Mouse (Mus musculus) embryonic facial prominence, embryonic 11.5 days (tissue): ENCODE measurements around the gene Apoh. TPM values are rescaled to one million over a fixed set of nuclear protein-coding genes. Genes with fewer than 3 reads are reported as not detected.
A peak's percentile ranks its signal among the peaks of the same experiment; 100 is the strongest.

Experiments
- ATAC-seq: fragments of 200-750 bp; cut with Nextera tagmentation; replicated peaks from 2 replicates; pipeline ENCODE4 v1.8.0; 2017; ENCODE audit warnings: low read depth; ENCODE audit not compliant: insufficient number of reproducible peaks, low FRiP score, low TSS enrichment
- DNase-seq: peaks from one replicate; pipeline ENCODE4 v3.0.0-alpha.2; 2015; ENCODE audit warnings: low spot score
- H3K27ac ChIP-seq: fragments of 300-500 bp; sonication (generic); replicated peaks from 2 replicates; pipeline ENCODE4 v1.5.1; 2014; ENCODE audit warnings: mild to moderate bottlenecking, low read depth, low read length, control low read depth
- H3K27me3 ChIP-seq: fragments of 300-500 bp; sonication (generic); 2 replicates; pipeline ENCODE4 v1.6.1; 2014; ENCODE audit warnings: mild to moderate bottlenecking, low read length, moderate library complexity, mixed read lengths; ENCODE audit not compliant: control insufficient read depth, insufficient read depth
- H3K36me3 ChIP-seq: fragments of 300-500 bp; sonication (generic); replicated peaks from 2 replicates; pipeline ENCODE4 v1.6.1; 2014; ENCODE audit warnings: low read depth, mild to moderate bottlenecking, low read length, moderate library complexity, mixed read lengths; ENCODE audit not compliant: control insufficient read depth, insufficient read depth
- H3K4me1 ChIP-seq: fragments of 300-500 bp; sonication (generic); 2 replicates; pipeline ENCODE4 v1.6.1; 2014; ENCODE audit warnings: low read length, mixed read lengths; ENCODE audit not compliant: control insufficient read depth, insufficient read depth
- H3K4me2 ChIP-seq: fragments of 300-500 bp; sonication (generic); 2 replicates; pipeline ENCODE4 v1.6.1; 2014; ENCODE audit warnings: low read depth, mild to moderate bottlenecking, control low read depth, low read length, moderate library complexity
- H3K4me3 ChIP-seq: fragments of 300-500 bp; sonication (generic); 2 replicates; pipeline ENCODE4 v1.5.1; 2014; ENCODE audit warnings: low read depth, low read length, control low read depth
- H3K9ac ChIP-seq: fragments of 300-500 bp; sonication (generic); replicated peaks from 2 replicates; pipeline ENCODE4 v1.6.1; 2014; ENCODE audit warnings: mild to moderate bottlenecking, control low read depth, low read length
- H3K9me3 ChIP-seq: fragments of 300-500 bp; sonication (generic); replicated peaks from 2 replicates; pipeline ENCODE4 v1.6.1; 2016; ENCODE audit warnings: mild to moderate bottlenecking, low read length, inconsistent platforms, mixed read lengths; ENCODE audit not compliant: control insufficient read depth
- WGBS: fragments of 180-500 bp; shearing (Covaris S2); extraction: QIAGEN DNeasy Blood & Tissue Kit; methylation state at CpG from one replicate; pipeline ENCODE4 v1.1.7; 2014; 5-methylcytosine and 5-hydroxymethylcytosine counted together
- polyA plus RNA-seq: library from polyadenylated mRNA; unstranded; fragments of >200 nt; fragmentation: Nextera tagmentation; extraction: Ambion mirVana; gene quantifications from 2 replicates; pipeline ENCODE4 v1.2.1, GENCODE M21; 2014

Apoh gene
- polyA plus RNA-seq, 1 experiment from 2014 or later, result 0.17 TPM

DNA sequence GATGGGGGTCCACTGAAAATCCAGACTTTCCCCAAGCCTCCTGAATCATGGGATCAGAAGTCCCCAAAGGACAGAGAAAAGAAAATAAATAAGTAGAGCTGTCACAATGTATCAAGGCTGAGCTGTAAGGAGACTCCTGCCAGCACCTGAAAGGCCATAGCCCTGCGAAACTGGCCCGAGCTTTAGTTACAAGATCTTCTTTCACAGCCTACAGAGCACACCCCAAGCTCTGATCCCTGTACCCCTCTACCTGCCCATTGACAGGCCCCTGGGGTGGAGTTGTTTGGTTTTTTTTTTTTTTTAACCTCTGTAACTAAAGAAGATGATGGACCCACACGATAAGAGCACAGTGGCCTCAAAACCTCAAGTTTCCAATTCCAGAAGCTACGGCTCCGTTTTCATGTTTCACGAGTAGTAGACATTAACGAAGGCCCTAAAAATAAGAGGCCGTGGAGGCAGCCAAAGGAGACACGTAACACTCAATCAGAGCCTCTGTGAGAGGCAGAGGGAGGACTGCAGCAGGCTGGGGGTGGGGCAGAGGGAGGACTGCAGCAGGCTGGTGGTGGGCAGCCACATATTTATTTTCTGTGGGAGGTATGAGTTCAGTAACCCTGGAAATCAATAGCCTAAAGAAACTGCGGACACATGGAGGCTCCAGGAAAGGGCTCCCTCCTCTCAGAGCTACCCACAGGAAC is 41.2 kb upstream of the Apoh start:
- DNase-seq (peak; percentile 27), ATAC-seq (no peak)
- Histone ChIP-seq H3K4me1 (no peaks in the 10 kb centered on the region), H3K4me2 (no peak overlapping the region), H3K27ac (no peak overlapping the region), H3K9me3 (no peaks in the 10 kb centered on the region), H3K27me3 (no peaks in the 10 kb centered on the region), H3K4me3 (no peak overlapping the region), H3K36me3 (no peaks in the 10 kb centered on the region), H3K9ac (no peak overlapping the region)
- 55% methylated on average over 10 of the region's 10 CpGs for WGBS

DNA sequence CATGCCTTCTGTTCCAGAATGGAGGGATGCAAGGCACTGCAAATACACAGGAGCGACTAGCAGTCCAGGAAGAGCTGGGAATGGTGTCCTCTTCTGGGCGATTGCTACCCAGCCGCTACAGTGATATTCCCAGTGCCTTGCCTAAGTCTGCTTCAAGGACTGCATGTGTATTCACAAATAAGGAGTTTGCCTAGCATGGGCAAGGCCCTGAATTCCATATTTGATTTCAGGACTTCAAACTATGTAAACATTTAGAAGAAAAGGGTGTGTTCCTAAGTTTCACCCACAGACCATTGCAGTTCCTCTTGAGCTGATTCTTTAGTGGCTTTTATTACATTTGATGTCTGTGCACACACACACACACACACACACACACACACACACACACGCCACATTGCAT is 39.4 kb upstream of the Apoh start:
- H3K9me3 ChIP-seq, result no peaks in the 10 kb centered on the region
- no peaks in the 10 kb centered on the region for H3K27me3 ChIP-seq
- WGBS, result 94% methylated on average over 4 of the region's 4 CpGs
- DNase-seq (no peak), ATAC-seq (no peak)
- H3K36me3 ChIP-seq, result no peaks in the 10 kb centered on the region
- H3K9ac ChIP-seq, result no peak overlapping the region
- H3K4me3 ChIP-seq, result no peak overlapping the region
- no peaks in the 10 kb centered on the region for H3K4me1 ChIP-seq
- H3K27ac ChIP-seq, result no peak overlapping the region
- H3K4me2 ChIP-seq, result no peak overlapping the region

DNA sequence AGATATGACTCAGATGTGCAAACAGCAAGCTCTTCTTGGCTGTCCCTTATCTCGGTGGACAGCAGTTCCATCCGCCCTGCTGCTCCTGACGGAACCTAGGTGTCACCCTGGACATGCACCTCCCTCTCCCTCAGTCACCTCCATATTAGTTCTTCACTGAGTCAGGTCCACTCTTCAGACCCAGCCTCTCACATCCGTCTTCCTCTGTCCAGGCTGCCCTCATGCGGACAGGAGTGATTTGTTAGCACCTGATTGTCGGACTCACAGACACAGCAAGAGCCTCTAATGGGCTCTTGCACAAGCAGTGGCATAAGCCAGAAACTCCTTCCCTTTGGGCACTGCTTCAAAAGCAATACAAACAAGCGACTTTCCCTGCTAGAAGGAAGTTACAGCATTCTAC is 35.9 kb upstream of the Apoh start:
- no peaks in the 10 kb centered on the region for H3K4me1 ChIP-seq
- no peak overlapping the region for H3K4me3 ChIP-seq
- no peak overlapping the region for H3K4me2 ChIP-seq
- H3K27me3 ChIP-seq, result no peaks in the 10 kb centered on the region
- ATAC-seq (no peak), DNase-seq (no peak)
- H3K9me3 ChIP-seq, result no peaks in the 10 kb centered on the region
- H3K36me3 ChIP-seq, result no peaks in the 10 kb centered on the region
- no peak overlapping the region for H3K27ac ChIP-seq
- 80% methylated on average over 7 of the region's 7 CpGs for WGBS
- H3K9ac ChIP-seq, result no peak overlapping the region

DNA sequence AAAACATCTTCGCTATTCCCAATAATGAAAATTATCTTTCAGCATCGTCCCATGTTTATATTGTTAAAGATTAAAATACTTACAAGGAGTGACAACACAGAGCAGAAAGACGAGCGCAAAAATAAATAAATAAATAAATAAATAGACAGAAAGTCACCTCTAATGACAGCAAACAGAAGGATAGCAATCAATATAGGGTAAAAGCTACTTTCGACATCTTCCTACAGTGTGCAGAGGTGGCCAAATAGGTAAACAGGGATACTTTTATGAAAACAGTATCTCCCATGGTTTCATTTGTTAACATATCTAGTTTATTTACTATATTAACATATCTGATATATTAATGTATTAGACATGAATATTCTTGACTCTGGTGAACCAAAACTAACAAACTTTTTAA is 34.9 kb upstream of the Apoh start:
- 93% methylated on average over 5 of the region's 5 CpGs for WGBS
- DNase-seq (no peak), ATAC-seq (no peak)
- H3K4me1 ChIP-seq, result no peaks in the 10 kb centered on the region
- H3K27me3 ChIP-seq, result no peaks in the 10 kb centered on the region
- no peak overlapping the region for H3K4me2 ChIP-seq
- H3K27ac ChIP-seq, result no peak overlapping the region
- no peaks in the 10 kb centered on the region for H3K9me3 ChIP-seq
- no peak overlapping the region for H3K4me3 ChIP-seq
- no peaks in the 10 kb centered on the region for H3K36me3 ChIP-seq
- H3K9ac ChIP-seq, result no peak overlapping the region

DNA sequence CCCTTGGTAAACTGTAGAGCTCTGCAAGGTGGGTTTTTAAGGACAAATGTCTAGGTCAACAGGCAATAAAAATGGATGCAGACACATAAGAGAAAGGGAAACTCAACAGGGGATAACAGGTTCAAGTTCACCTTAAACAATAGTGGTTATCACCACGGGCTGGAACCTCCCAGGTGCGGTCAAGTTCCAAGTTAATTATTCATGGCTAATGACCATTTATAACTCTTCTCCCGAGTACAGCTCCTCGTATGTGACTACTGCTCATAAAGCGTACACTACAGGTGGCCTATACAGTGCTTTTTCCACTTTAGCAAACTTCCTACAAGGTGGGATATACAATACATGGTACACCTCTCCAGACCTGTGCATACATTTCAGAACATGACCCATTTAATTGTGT is 33.4 kb upstream of the Apoh start:
- H3K9me3 ChIP-seq, result no peaks in the 10 kb centered on the region
- ATAC-seq (no peak), DNase-seq (no peak)
- H3K36me3 ChIP-seq, result no peaks in the 10 kb centered on the region
- no peak overlapping the region for H3K27ac ChIP-seq
- WGBS, result 90% methylated on average over 5 of the region's 5 CpGs
- no peaks in the 10 kb centered on the region for H3K27me3 ChIP-seq
- H3K9ac ChIP-seq, result no peak overlapping the region
- H3K4me2 ChIP-seq, result no peak overlapping the region
- H3K4me1 ChIP-seq, result no peaks in the 10 kb centered on the region
- no peak overlapping the region for H3K4me3 ChIP-seq

DNA sequence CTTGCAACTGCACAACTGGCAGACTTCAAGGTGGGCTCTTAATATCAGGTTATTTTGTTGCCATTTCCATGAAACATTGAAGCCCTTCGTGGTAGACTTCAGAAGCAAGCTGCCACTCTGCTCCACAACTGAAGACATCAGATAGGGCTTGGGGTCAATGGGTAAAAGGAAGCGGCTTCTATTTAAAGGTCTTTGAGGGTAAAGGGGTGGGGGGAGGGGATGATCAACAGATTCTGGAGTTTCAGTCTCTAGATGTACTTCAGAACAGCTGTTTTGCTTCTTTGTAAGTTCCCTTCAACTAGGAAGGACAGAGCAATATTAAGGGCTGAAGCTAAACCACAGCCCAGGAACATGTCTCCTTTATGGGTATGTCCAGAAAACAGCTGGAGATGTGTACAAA is 31.2 kb upstream of the Apoh start:
- DNase-seq, result no peak
- no peak for ATAC-seq
- Histone ChIP-seq H3K9ac (no peak overlapping the region), H3K27ac (no peak overlapping the region), H3K36me3 (no peaks in the 10 kb centered on the region), H3K27me3 (no peaks in the 10 kb centered on the region), H3K9me3 (no peaks in the 10 kb centered on the region), H3K4me3 (no peak overlapping the region), H3K4me2 (no peak overlapping the region), H3K4me1 (no peaks in the 10 kb centered on the region)
- 65% methylated on average over 2 of the region's 2 CpGs for WGBS

DNA sequence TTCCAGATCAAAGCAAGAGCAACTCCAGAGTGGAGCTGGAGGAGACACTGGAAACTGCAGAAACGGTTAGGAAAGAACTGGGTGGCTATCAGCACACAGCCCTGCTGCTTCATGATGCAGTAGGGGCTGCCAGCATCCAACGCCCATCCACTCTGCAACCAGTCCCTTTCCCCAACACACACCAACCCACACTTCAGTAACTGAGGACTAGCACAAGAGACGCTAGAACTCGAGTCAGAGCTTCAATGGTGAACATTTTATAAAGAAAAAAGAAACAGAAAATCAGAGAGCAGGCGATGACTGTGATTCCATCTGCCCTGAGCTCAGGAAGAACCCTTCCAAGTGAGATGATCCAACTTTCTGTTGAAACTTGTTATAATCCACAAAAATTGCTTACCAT is 30.6 kb upstream of the Apoh start:
- 80% methylated on average over 5 of the region's 5 CpGs for WGBS
- Histone ChIP-seq H3K9ac (no peak overlapping the region), H3K9me3 (no peaks in the 10 kb centered on the region), H3K4me1 (no peaks in the 10 kb centered on the region), H3K4me3 (no peak overlapping the region), H3K27ac (no peak overlapping the region), H3K27me3 (no peaks in the 10 kb centered on the region), H3K36me3 (no peaks in the 10 kb centered on the region), H3K4me2 (no peak overlapping the region)
- no peak for DNase-seq
- no peak for ATAC-seq

DNA sequence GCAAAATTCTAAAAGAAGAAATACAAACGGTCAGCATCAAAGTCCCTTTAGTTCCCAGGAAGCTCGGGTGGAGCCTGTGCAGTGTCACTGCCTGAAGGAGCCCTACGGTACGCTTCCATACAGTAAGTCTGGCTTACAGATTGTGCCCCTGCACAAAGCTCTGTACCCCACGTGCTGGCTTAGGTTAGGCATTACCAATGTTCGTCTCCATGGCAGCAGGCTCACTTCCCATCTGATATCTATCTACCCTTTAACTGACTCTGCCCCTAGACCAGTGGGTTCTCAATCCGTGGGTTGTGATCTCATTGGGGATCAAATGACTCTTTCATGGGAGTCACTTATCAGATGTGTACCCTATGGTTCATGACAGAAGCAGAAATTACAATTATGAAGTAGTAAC is 27.4 kb upstream of the Apoh start:
- 81% methylated on average over 7 of the region's 7 CpGs for WGBS
- Histone ChIP-seq H3K27me3 (no peaks in the 10 kb centered on the region), H3K4me1 (no peaks in the 10 kb centered on the region), H3K9ac (no peak overlapping the region), H3K4me2 (no peak overlapping the region), H3K9me3 (no peaks in the 10 kb centered on the region), H3K27ac (no peak overlapping the region), H3K36me3 (no peaks in the 10 kb centered on the region), H3K4me3 (no peak overlapping the region)
- no peak for DNase-seq
- no peak for ATAC-seq
